Mouse (Mus musculus): ENCODE measurements at regions not wholly inside any gene's neighbourhood (a gene's known extent, or its start where the extent isn't known, plus 50 kb on each side); places are given as distances from the start of the nearest gene placed in this dataset.

DNA sequence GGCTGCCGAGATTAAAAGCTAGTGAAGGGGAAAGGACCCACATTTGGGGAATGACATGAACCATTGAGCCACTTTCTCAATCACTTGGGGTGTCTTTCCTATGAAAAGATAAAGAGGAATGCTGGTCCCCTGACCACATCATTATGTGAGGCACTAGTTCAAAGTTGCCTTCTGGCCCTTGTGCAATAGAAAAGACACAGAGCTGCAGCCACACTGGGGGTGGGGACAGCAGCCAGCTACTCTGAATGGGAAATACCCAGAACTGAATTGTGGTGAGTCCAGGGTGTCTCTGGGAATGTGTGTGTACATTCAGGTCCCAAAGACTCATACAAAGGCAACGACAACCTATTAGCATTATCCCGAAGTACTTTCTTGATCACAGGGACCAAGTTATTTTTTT, 172.3 kb upstream of the Gm765 start:
- TF ChIP-seq POLR2A (IDR thresholded peaks at IDR 0.05; ENCODE audit: insufficient read length, low read depth) (no peak), MYOG (IDR thresholded peaks at IDR 0.05; ENCODE audit: control insufficient read depth in 1 of 3, insufficient read depth in 1 of 3, insufficient read length in 2 of 3, low read depth in 2 of 3) (no peak), E2F4 (IDR thresholded peaks at IDR 0.05; ENCODE audit: insufficient read depth) (no peak), POLR2AphosphoS2 (IDR thresholded peaks at IDR 0.05; ENCODE audit: insufficient read length, low read depth) (no peak)

Measured in myocyte (in vitro differentiated cells).